Mouse (Mus musculus): ENCODE data around the gene Zfand6.

DNA sequence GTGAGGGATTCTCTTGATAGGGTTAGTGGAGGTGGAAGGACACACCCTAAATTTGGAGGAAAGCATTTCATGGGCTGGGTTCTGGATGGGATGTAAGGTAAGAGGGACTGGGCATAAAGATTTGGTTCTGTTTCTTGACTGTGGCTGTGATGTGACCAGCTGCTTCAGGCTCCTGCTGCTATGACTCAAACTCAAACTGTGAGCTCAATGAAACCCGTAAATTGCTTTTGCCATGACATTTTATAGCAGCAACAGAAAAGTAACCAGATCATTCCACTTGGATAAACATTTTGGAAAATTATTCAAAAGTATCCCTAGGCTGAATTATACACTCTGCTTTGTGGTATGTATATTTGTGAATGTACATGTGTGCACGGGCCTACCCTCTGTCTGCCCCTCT lies 99.1 kb downstream of the Zfand6 start:
- no peak for TF ChIP-seq POLR2A (IDR thresholded peaks at IDR 0.05; ENCODE audit: borderline replicate concordance, extremely low read depth, insufficient read depth, insufficient read length, poor library complexity, severe bottlenecking)
- TF ChIP-seq CTCF (IDR thresholded peaks at IDR 0.05; ENCODE audit: borderline replicate concordance, extremely low read depth, insufficient read depth, insufficient read length): no peak
